8 mouse cellular contexts compared by ENCODE assay signal in genomic region chr7:79271861-79272788, GRCm38 (mm10). TPM values are rescaled to one million over a fixed set of nuclear protein-coding genes. Genes with fewer than 3 reads are reported as not detected.
DNase-seq lines count a peak whose midpoint lies in the region; ATAC-seq lines count a peak whose summit lies in the region.

No protein-coding gene starts in this region.

- peak overlapping the region; percentile 85 for H3K4me2 ChIP-seq in heart, embryonic 14.5 days (ENCODE audit: low read length)
- H3K4me2 ChIP-seq in hindbrain, embryonic 13.5 days = peak overlapping the region; percentile 56

- WGBS in heart, embryonic 14.5 days = 73% methylated on average over 16 of the region's 16 CpGs
- WGBS in hindbrain, embryonic 13.5 days = 85% methylated on average over 16 of the region's 16 CpGs

- no peak for ATAC-seq in heart, embryonic 14.5 days (ENCODE audit: insufficient number of reproducible peaks, insufficient read depth, low FRiP score, low read depth)
- ATAC-seq in activated CD4-positive, CD25-positive, alpha-beta regulatory T cell, adult 4 months = peak; percentile 30
- ATAC-seq in hindbrain, embryonic 13.5 days (ENCODE audit: low FRiP score) = no peak; the same call in 1 of the 2 replicates
- ATAC-seq in megakaryocyte, adult 5-6 weeks (ENCODE audit: poor library complexity, severe bottlenecking) = peak; percentile 9
- ATAC-seq in cerebellum, adult (ENCODE audit: insufficient number of reproducible peaks, low FRiP score, low TSS enrichment) = no peak

- peak overlapping the region; percentile 36 to 38 for H3K4me3 ChIP-seq in heart, embryonic 14.5 days (ENCODE audit: control insufficient read depth in 1 of 2, insufficient read depth in 1 of 2, low read depth in 1 of 2, low read length in 2 of 2)
- H3K4me3 ChIP-seq in hindbrain, embryonic 13.5 days = peak overlapping the region; percentile 84

- H3K36me3 ChIP-seq in heart, embryonic 14.5 days (ENCODE audit: control insufficient read depth, insufficient read depth, low read length) = no peaks in the 10 kb centered on the region
- no peaks in the 10 kb centered on the region for H3K36me3 ChIP-seq in hindbrain, embryonic 13.5 days

- peaks cover 23 to 36% of the 10 kb centered on the region in 2 experiments for H3K4me1 ChIP-seq in heart, embryonic 14.5 days (ENCODE audit: control insufficient read depth in 2 of 2, insufficient read depth in 2 of 2, low read length in 2 of 2)
- H3K4me1 ChIP-seq in hindbrain, embryonic 13.5 days (replicated peaks) = peaks cover 42% of the 10 kb centered on the region

- no peak for DNase-seq in heart, postnatal 10 days
- DNase-seq in testis, postnatal 10 days (ENCODE audit: low spot score) = no peak
- DNase-seq in layer of hippocampus, postnatal 36 days = no peak

- intact Hi-C loops in heart, postnatal 10 days (cut with DNase I) = loop anchor here (2.0 kb wide), 1 partner anchor 25 kb away; no protein-coding TSS in a partner anchor

- 0 out of 4 replicates have a peak overlapping the region, but pooled peaks of 1 of the 2 experiments have one; percentile 1 for H3K27ac ChIP-seq in heart, embryonic 14.5 days (replicated peaks in 1 of 2; ENCODE audit: control insufficient read depth in 1 of 2, insufficient read depth in 1 of 2, low read depth in 2 of 2, low read length in 2 of 2)
- H3K27ac ChIP-seq in hindbrain, embryonic 13.5 days = peak overlapping the region; percentile 63

- no peaks in the 10 kb centered on the region for H3K27me3 ChIP-seq in heart, embryonic 14.5 days (ENCODE audit: control insufficient read depth, insufficient read depth, low read length)
- H3K27me3 ChIP-seq in hindbrain, embryonic 13.5 days = no peaks in the 10 kb centered on the region

- H3K9me3 ChIP-seq in heart, embryonic 14.5 days (ENCODE audit: control insufficient read depth, low read length) = no peaks in the 10 kb centered on the region
- no peaks in the 10 kb centered on the region for H3K9me3 ChIP-seq in hindbrain, embryonic 13.5 days

- H3K9ac ChIP-seq in heart, embryonic 14.5 days (ENCODE audit: low read length) = no peak overlapping the region
- no peak overlapping the region for H3K9ac ChIP-seq in hindbrain, embryonic 13.5 days

RNA-seq across cellular contexts. Expression of gene Abhd2, which starts 0.9 kb away (rescaled TPM):
- polyA plus RNA-seq in heart, embryonic 14.5 days (2014; fragmentation: Nextera tagmentation; extraction: Ambion mirVana) = 4.2 and 5.0 TPM in 2 replicates
- 10 to 100 TPM; 40.0 to 45.2 TPM for total RNA-seq in heart, postnatal 10 days (2021)
- polyA plus RNA-seq in activated CD4-positive, CD25-positive, alpha-beta regulatory T cell, adult 4 months (2017; shearing (Covaris generic)) = 10 to 100 TPM; 16.9 to 27.7 TPM
- 17.3 and 19.5 TPM in 2 replicates for polyA plus RNA-seq in hindbrain, embryonic 13.5 days (2015; fragmentation: Nextera tagmentation; extraction: Ambion mirVana)
- 41.5 and 45.2 TPM in 2 replicates for total RNA-seq in megakaryocyte, adult 5-6 weeks (2015)
- 26.3 and 28.5 TPM in 2 replicates for total RNA-seq in megakaryocyte, adult 5-6 weeks (2017)
- total RNA-seq in layer of hippocampus, postnatal 36 days (2021) = 10 to 100 TPM; 67.6 to 67.7 TPM

Comparison
In these comparisons a context has a peak if more than half of its experiments do, and no peak if none do; other contexts are left out.
1. ATAC-seq: peak in activated CD4-positive, CD25-positive, alpha-beta regulatory T cell, adult 4 months (single experiment) and megakaryocyte, adult 5-6 weeks (single experiment); none in heart, embryonic 14.5 days (single experiment), hindbrain, embryonic 13.5 days (single experiment) and cerebellum, adult (single experiment).